Mouse (Mus musculus) megakaryocyte progenitor cell, adult 5-6 weeks (primary cell): Measurements from ENCODE around the gene St6gal1. TPM values are rescaled to one million over a fixed set of nuclear protein-coding genes. Genes with fewer than 3 reads are reported as not detected.
"Not testable (repeated sequence)": the region's sequence is repeated elsewhere in the genome, so short reads cannot be mapped to it uniquely, and the experiment has no call there.

Experiments used
- ATAC-seq: replicated peaks from 2 replicates; pipeline ENCODE4 v1.8.0; 2016; ENCODE audit warnings: mild to moderate bottlenecking, moderate TSS enrichment, inconsistent platforms; ENCODE audit not compliant: poor library complexity
- total RNA-seq, 2 experiments: library from RNA; stranded (forward) in 1 of 2; stranded (reverse) in 1 of 2; fragments of 157-497, 149-512 nt in 1 of 2; fragments of 200-1000 nt in 1 of 2; gene quantifications; 2 replicates each; pipeline versions ENCODE4 v1.2.3 to v1.2.4; 2015 to 2017

Gene St6gal1
- 0.05 and 0.37 TPM in 2 replicates for total RNA-seq (2015)
- total RNA-seq (2017) = 0.03 and 1.2 TPM in 2 replicates

- peak; percentile 76 for ATAC-seq
These were observed at the start of gene St6gal1 for GRCm38 (mm10) chr16:23224671-23225068. Gene St6gal1 (plus strand): TSS chr16:23224740.

- 0 out of 2 replicates have a peak, but pooled peaks have one; percentile 23 for ATAC-seq
These were observed 49.7 kb upstream of the St6gal1 start for GRCm38 (mm10) chr16:23174855-23175254.

- ATAC-seq = no peak
These were observed 48.6 kb upstream of the St6gal1 start for GRCm38 (mm10) chr16:23175956-23176355.

- no peak for ATAC-seq
These were observed 46.7 kb upstream of the St6gal1 start for GRCm38 (mm10) chr16:23177856-23178255.

DNA sequence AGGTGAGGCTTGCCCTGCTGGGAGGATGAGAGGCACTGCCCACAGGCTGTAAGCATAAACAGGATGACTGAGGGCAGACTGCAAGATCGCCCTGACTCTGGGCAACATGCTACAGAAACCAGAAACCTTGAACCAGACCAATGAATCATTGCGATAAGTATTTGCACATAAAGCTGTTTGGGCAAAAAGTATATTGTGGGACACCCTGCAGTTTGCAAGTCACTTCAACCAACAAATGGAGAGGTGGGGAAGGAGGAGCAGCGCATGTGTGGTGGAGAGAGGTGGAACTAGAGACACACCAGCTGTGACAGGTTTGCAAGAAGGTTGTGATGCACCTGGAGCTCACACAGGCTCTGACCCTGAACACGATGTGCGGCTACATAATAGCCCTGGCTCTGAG, 45.7 kb upstream of the St6gal1 start:
- no peak for ATAC-seq

GRCm38 (mm10) chr16:23179436-23179835, 45.1 kb upstream of the St6gal1 start:
- ATAC-seq = not testable (repeated sequence)

- ATAC-seq = peak; percentile 46
These were observed 43.5 kb upstream of the St6gal1 start for GRCm38 (mm10) chr16:23181054-23181453.

GRCm38 (mm10) chr16:23181487-23181886, 43.1 kb upstream of the St6gal1 start:
- peak; percentile 49 for ATAC-seq

GRCm38 (mm10) chr16:23181942-23182597, 42.5 kb upstream of the St6gal1 start:
- ATAC-seq = peak; percentile 56

- ATAC-seq = peak; percentile 54
These were observed 38.7 kb upstream of the St6gal1 start for GRCm38 (mm10) chr16:23185824-23186223.

- ATAC-seq = no peak
These were observed 38.1 kb upstream of the St6gal1 start for GRCm38 (mm10) chr16:23186418-23186817.

DNA sequence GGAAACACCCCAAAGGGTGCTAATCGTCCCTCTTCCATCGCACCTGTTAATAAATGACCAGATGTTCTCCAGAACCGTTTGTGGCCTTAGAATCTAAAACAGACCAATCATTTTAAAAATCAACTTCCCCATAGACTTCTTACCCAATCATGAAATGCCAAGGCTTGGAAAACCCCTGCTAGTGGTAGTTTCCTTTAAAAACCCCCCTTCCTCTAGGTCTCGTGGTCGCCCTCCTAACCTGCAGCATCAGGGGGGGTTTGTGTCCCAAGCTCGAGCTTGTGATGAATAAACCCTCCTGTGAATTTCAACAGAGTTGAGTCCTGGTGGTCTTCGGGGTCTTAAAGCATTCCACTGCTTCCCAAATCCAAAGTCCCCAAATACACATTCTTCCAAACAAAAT, 36.6 kb upstream of the St6gal1 start:
- ATAC-seq = no peak

GRCm38 (mm10) chr16:23189612-23190011, 34.9 kb upstream of the St6gal1 start:
- no peak for ATAC-seq

GRCm38 (mm10) chr16:23191560-23192242, 32.8 kb upstream of the St6gal1 start:
- no peak for ATAC-seq

GRCm38 (mm10) chr16:23195618-23196017, 28.9 kb upstream of the St6gal1 start:
- ATAC-seq = peak; percentile 83

DNA sequence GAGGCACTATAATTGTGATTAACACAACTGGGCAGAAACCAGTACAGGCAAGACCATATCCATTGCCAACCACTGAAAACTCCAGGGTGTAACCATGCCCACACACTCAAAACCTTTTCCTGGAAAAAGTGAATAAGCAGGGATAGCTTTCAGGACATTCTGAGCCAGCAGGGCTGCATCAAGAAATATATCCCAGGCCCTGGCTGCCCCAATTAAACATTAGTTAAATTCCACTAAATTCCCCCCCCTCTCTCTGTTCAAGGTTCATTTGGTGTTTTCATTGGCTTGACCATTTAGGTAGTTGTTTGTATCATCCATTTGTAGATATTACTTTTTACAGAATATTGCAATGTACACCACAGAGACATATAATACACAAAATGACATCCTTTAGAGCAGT, 28.2 kb upstream of the St6gal1 start:
- ATAC-seq = no peak

- ATAC-seq = no peak
These were observed 27.7 kb upstream of the St6gal1 start for GRCm38 (mm10) chr16:23196791-23197190.

GRCm38 (mm10) chr16:23201498-23201897, 23.0 kb upstream of the St6gal1 start:
- no peak for ATAC-seq

DNA sequence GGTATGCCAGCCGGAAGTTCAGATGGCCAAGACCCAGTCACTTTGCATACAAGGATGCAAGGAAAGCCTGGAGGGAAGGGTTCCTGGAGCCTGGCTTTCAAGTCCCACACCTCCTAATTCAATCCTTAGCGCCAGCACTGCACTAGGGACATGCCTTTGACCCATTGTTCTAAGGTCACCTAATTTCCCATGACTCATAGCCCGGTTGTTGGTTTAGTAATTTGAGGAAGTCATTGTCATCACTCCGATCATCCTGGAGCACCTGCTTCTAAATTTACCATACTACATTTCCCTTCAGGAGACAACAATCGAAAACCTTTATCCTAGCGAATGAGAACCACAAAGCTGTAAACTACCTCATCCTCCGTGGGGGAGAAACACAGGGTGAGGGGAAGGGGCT, 10.2 kb upstream of the St6gal1 start:
- ATAC-seq = no peak

GRCm38 (mm10) chr16:23215241-23215900, 9.2 kb upstream of the St6gal1 start:
- no peak for ATAC-seq

GRCm38 (mm10) chr16:23216366-23216765, 8.2 kb upstream of the St6gal1 start:
- no peak for ATAC-seq

GRCm38 (mm10) chr16:23218313-23218712, 6.2 kb upstream of the St6gal1 start:
- ATAC-seq = no peak
